Mouse (Mus musculus): ENCODE measurements around the gene Adam8. TPM values are rescaled to one million over a fixed set of nuclear protein-coding genes. Genes with fewer than 3 reads are reported as not detected.

Adam8 gene
- 10 to 100 TPM; 14.0 to 17.8 TPM for polyA plus RNA-seq (2017; shearing (Covaris generic))

GRCm38 (mm10) chr7:139992406-139992805 is at the start of gene Adam8:
Gene Adam8, minus strand, starts transcription at chr7:139992562.
- ATAC-seq = peak; percentile 75

- ATAC-seq = no peak
Measured at GRCm38 (mm10) chr7:140037171-140037555, 44.8 kb upstream of the Adam8 start.

GRCm38 (mm10) chr7:140036281-140037170 is 44.2 kb upstream of the Adam8 start, which contains the start of the genes Zfp511 and Tubgcp2:
Gene Zfp511, plus strand, starts transcription at chr7:140036391.
Gene Tubgcp2, minus strand, starts transcription at chr7:140036669.
- peak; percentile 89 for ATAC-seq

- no peak for ATAC-seq
Measured at GRCm38 (mm10) chr7:140035456-140035855, 43.1 kb upstream of the Adam8 start.

DNA sequence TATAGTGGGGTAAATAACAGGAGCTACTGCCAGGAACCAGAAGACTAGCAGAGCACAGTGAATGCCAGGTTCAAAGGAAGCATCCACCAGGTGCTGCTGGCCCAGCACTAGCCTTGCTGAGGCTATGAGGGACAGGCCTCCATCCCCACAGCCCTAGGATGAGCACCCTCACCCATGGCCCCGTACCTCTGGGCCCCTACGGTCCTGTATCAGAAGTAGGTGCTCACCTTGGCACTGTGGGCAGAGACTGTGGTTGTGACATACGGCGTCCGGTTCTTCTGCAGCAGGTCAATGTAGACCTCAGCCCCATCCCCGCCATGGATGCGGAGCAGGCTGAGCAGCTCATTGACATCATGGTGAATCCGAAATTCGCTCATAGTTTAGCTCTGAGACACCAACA is 41.0 kb upstream of the Adam8 start:
- no peak for ATAC-seq

GRCm38 (mm10) chr7:140032366-140032765 is 40.0 kb upstream of the Adam8 start:
- no peak for ATAC-seq

- ATAC-seq = no peak
Measured at GRCm38 (mm10) chr7:140031771-140032170, 39.4 kb upstream of the Adam8 start.

- no peak for ATAC-seq
Measured at GRCm38 (mm10) chr7:140011336-140011735, 19.0 kb upstream of the Adam8 start.

DNA sequence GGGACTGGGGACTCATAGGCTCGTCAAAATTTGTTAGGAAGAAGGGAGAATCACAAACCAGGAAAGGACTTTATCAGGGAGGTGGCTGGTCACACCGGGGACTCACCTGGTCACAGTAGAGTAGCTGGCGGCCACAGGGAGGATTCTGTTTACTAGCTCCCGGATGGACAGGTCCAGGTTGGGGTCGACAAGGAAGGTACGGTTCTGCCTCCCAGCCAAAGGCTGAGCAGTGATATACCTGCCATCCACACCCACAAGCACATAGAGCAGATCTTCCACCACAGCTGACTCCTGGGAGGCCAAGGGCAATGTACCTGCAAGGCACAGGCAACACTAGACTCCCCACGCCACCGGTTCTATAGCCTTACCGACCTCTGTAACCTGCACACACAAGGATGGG is 15.4 kb upstream of the Adam8 start:
- ATAC-seq = no peak

DNA sequence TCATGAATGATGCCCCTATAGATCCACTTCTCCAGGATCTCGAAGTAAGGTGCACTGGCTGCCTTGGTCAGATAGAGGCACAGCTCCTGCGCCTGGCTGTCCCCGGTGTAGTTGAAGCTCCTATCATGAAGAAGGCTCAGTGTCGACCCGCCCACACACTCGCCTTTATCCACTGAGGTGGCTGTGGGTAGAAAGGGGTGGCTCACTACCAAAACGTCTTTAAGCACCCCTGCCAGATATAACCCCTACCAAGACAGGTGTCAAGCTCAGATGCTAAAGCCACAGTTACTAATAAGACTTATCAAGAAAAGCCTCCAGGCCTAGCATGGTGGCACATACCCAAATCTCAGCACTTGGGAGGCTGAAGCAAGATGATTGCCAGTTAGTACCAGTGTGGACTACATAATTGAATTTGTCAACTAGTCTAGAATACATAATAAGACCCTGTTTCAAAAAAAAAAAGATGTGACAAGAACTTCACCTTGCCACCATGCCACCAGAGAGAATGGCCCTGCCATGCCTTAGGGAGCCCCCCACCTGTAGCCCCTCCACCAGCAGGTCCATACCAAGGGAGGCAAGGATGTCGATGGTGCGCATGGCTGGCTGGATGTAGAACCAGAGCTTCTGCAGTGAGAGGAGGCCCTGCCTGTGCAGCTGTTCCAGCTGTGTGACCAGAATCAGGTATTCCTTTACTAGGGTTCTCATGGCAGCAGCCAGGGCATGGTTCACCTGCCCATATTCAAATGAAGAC is 14.7 kb upstream of the Adam8 start:
- no peak for ATAC-seq

- ATAC-seq = no peak
Measured at GRCm38 (mm10) chr7:140004666-140005065, 12.3 kb upstream of the Adam8 start.

DNA sequence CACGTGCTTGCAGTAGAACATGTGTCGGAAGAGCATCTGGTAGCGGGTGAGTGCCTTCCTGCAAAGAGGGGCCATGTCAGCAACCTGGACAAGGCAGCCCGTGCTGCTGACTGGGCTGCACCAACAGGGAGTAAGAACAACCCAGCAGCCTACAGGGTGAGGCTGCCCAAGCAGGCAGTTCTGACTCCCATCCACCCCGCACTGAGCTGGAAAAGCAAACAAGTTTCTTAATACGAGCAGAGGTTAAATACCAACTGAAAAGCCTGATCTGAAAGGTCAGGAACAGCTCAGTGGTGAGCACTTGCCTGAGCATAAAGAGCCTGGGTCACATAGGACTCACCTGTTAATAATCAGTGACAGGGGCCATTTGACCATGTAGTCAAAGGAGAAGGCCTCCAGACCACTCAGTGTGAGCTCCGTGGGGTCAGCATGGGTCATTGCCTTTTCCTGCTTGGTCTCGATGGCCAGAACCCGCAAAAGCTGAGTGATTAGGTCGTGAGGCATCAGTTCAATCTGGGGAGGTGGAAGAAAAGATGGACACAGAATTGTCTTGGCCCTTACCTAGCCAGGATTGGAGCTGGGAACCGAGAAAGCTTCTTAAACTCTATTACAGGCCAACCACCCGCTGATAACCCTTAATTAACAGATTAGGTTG is 8.9 kb upstream of the Adam8 start:
- ATAC-seq = no peak

DNA sequence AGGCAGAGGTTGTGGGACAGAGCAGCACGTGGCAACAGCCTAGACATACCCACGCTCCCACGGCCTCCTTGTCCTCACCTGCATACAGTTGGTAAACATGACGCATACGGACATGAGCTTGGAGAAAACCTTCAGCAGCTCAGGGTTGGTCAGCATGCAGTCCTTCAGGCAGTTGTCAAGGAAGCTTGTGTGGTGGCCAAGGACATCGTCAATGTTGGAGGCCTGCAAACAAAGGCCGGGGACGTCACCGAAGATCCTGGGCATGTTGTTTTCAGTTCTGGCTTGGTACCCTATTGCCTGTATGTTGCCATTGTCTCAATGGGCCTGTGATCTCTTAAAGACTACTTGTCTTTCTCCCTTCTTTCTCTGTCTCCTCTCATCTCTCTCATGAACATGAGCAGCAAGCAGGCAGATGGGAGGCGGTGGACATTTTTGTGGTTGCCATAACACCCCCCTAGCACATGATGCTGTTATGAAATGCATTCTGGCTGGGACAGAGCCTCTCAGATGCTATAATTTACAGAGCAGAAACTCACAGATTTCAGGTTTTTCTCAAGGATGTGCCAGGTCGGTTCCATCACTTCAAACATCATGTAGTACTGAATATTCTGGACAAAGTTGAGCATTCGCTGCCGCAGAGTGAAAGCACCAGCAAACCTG is 6.5 kb upstream of the Adam8 start:
- ATAC-seq = no peak

DNA sequence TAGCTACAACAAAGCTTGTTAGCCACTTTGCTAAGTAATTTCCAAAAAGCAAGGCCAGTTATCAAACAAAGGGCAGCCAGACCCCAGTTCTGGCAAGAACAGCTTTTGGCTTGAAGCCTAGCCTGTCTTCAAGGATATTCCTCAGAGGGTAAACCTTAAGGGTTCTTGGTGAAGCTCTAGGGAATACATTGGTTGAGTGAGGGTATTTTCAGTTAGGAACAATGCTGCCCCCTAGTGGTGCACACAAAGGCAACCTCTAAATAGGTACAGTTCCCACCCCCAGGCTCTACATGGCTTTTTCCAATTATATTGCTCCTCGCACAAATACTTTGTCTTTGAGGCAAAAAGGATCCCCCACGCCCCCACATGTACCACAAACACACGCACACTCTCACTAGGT is 2.3 kb upstream of the Adam8 start:
- peak; percentile 78 for ATAC-seq

DNA sequence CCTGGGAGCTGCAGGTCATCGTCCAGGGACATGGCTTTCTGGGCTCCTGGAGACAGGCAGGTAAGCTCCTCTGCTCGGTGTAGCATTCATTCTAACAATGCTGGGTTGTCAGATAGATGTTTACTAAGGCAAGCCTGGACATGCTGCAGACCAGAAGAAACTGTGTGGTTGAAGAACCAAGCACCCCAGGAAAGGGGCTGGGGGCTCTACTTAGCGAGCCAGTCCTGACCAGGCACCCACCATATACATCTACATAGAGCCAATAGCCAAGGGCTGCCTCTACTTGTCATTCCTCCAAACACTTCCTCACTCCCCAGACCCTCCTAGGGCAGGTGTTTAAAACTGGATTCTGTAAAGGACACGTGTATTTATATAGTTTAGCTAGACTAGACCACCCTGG is 1.8 kb upstream of the Adam8 start:
- no peak for ATAC-seq

GRCm38 (mm10) chr7:139993532-139993931 is 1.2 kb upstream of the Adam8 start:
- no peak for ATAC-seq

DNA sequence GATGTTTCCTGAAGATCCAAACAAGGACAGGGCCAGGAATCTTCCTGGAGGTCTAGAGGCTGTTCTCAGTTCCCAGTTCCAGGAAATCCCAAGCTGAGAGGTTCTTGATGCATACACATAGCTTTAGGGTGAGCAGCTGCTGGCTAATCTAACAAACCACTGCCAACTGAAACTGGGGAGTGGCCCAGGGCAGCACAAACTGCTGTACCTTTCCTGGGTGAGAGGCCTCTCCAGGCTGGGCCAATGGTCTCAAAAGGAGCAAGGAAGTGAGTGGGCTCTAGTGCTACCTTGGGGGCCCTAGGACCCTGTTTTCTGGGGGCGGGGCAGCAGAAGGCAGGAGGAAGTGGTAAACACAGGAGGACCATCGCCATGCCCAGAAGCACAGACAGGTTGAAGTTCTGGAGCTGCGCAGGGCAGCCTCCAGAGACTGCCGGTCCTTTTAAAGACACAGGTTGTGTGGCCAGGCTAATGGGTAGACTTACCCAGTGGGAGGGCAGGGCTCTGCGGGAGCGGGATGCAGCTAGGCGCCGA is 1.4 kb downstream of the Adam8 start:
- no peak for ATAC-seq

GRCm38 (mm10) chr7:139988272-139988671 is 4.1 kb downstream of the Adam8 start:
- ATAC-seq = no peak

- no peak for ATAC-seq
Measured at GRCm38 (mm10) chr7:139984505-139984904, 7.9 kb downstream of the Adam8 start.

GRCm38 (mm10) chr7:139982058-139982457 is 10.3 kb downstream of the Adam8 start:
- no peak for ATAC-seq

- no peak for ATAC-seq
Measured at GRCm38 (mm10) chr7:139980778-139981177, 11.6 kb downstream of the Adam8 start.

- no peak for ATAC-seq
Measured at GRCm38 (mm10) chr7:139979011-139979719, 13.2 kb downstream of the Adam8 start.
